Mouse (Mus musculus) mesoderm, embryonic 11.5 days (tissue): ENCODE data around the gene Zhx3.

Source experiments
- DNase-seq: peaks from one replicate; pipeline ENCODE4 v3.0.0-alpha.2; 2012; ENCODE audit warnings: low read depth, low spot score

Zhx3 gene

GRCm38 (mm10) chr2:160882436-160882835 lies 9.6 kb upstream of the Zhx3 start:
- DNase-seq, result no peak

GRCm38 (mm10) chr2:160881462-160882101 lies 8.8 kb upstream of the Zhx3 start:
- no peak for DNase-seq

GRCm38 (mm10) chr2:160880453-160881195 lies 7.8 kb upstream of the Zhx3 start, which contains the start of gene Lpin3:
TSS of gene Lpin3 (plus strand) at chr2:160880670.
- DNase-seq, result no peak

GRCm38 (mm10) chr2:160876115-160876514 lies 3.3 kb upstream of the Zhx3 start:
- no peak for DNase-seq

GRCm38 (mm10) chr2:160874231-160874877 lies 1.6 kb upstream of the Zhx3 start:
- no peak for DNase-seq

- peak; percentile 64 for DNase-seq
Measured at GRCm38 (mm10) chr2:160872395-160872794, 403 bp downstream of the Zhx3 start.

- DNase-seq, result no peak
Measured at GRCm38 (mm10) chr2:160871310-160871709, 1.5 kb downstream of the Zhx3 start.

GRCm38 (mm10) chr2:160869446-160869845 lies 3.4 kb downstream of the Zhx3 start:
- DNase-seq, result no peak

GRCm38 (mm10) chr2:160865266-160865665 lies 7.5 kb downstream of the Zhx3 start:
- DNase-seq, result no peak

GRCm38 (mm10) chr2:160864112-160864511 lies 8.7 kb downstream of the Zhx3 start:
- DNase-seq, result no peak

GRCm38 (mm10) chr2:160860363-160860762 lies 12.4 kb downstream of the Zhx3 start:
- DNase-seq, result no peak

GRCm38 (mm10) chr2:160856359-160857102 lies 16.3 kb downstream of the Zhx3 start:
- no peak for DNase-seq

- DNase-seq, result no peak
Measured at GRCm38 (mm10) chr2:160854687-160855086, 18.1 kb downstream of the Zhx3 start.

- DNase-seq, result no peak
Measured at GRCm38 (mm10) chr2:160850360-160850759, 22.4 kb downstream of the Zhx3 start.

- DNase-seq, result no peak
Measured at GRCm38 (mm10) chr2:160849617-160850240, 23.1 kb downstream of the Zhx3 start.

GRCm38 (mm10) chr2:160848186-160848585 lies 24.6 kb downstream of the Zhx3 start:
- DNase-seq, result no peak

GRCm38 (mm10) chr2:160847664-160848063 lies 25.1 kb downstream of the Zhx3 start:
- DNase-seq, result no peak

GRCm38 (mm10) chr2:160840838-160841237 lies 32.0 kb downstream of the Zhx3 start:
- no peak for DNase-seq

GRCm38 (mm10) chr2:160810802-160811201 lies 62.0 kb downstream of the Zhx3 start:
- DNase-seq, result no peak

GRCm38 (mm10) chr2:160810376-160810775 lies 62.4 kb downstream of the Zhx3 start:
- DNase-seq, result no peak

GRCm38 (mm10) chr2:160806091-160806521 lies 66.7 kb downstream of the Zhx3 start:
- DNase-seq, result no peak
